Mouse (Mus musculus): ENCODE data around the gene C330007P06Rik. TPM values are rescaled to one million over a fixed set of nuclear protein-coding genes. Genes with fewer than 3 reads are reported as not detected.
"Not testable (repeated sequence)": the region's sequence is repeated elsewhere in the genome, so short reads cannot be mapped to it uniquely, and the experiment has no call there.

The C330007P06Rik gene
- polyA plus RNA-seq, 1 experiment from 2014 or later: 24.2 TPM

GRCm38 (mm10) chrX:36815022-36815421, 58.9 kb downstream of the C330007P06Rik start:
- Histone ChIP-seq H3K4me3 (replicated peaks) (no peak overlapping the region), H3K9ac (replicated peaks) (no peak overlapping the region), H3K27ac (replicated peaks) (no peak overlapping the region), H3K4me2 (no peak overlapping the region), H3K4me1 (peaks cover 3% of the 10 kb centered on the region; the same call in 1 of the 2 replicates), H3K36me3 (no peaks in the 10 kb centered on the region), H3K27me3 (replicated peaks) (no peaks in the 10 kb centered on the region), H3K9me3 (replicated peaks) (no peaks in the 10 kb centered on the region)
- ATAC-seq (ENCODE audit: low FRiP score): no peak
- 88% methylated on average over 4 of the region's 4 CpGs for WGBS

GRCm38 (mm10) chrX:36814161-36814836, 59.6 kb downstream of the C330007P06Rik start:
- no peak overlapping the region for H3K4me3 ChIP-seq (replicated peaks)
- H3K36me3 ChIP-seq: no peaks in the 10 kb centered on the region
- H3K9ac ChIP-seq (replicated peaks): no peak overlapping the region
- ATAC-seq (ENCODE audit: low FRiP score): no peak
- H3K4me1 ChIP-seq: peaks cover 3% of the 10 kb centered on the region; the same call in 1 of the 2 replicates
- no peak overlapping the region for H3K27ac ChIP-seq (replicated peaks)
- 68% methylated on average over 8 of the region's 8 CpGs for WGBS
- H3K4me2 ChIP-seq: no peak overlapping the region
- H3K27me3 ChIP-seq (replicated peaks): no peaks in the 10 kb centered on the region
- no peaks in the 10 kb centered on the region for H3K9me3 ChIP-seq (replicated peaks)

GRCm38 (mm10) chrX:36811377-36811776, 62.5 kb downstream of the C330007P06Rik start:
- no peak for ATAC-seq (ENCODE audit: low FRiP score)
- no peak overlapping the region for H3K4me3 ChIP-seq (replicated peaks)
- no peaks in the 10 kb centered on the region for H3K9me3 ChIP-seq (replicated peaks)
- H3K4me1 ChIP-seq: peaks cover 9% of the 10 kb centered on the region
- H3K9ac ChIP-seq (replicated peaks): no peak overlapping the region
- no peaks in the 10 kb centered on the region for H3K36me3 ChIP-seq
- H3K4me2 ChIP-seq: no peak overlapping the region
- no peaks in the 10 kb centered on the region for H3K27me3 ChIP-seq (replicated peaks)
- H3K27ac ChIP-seq (replicated peaks): no peak overlapping the region
- WGBS: 51% methylated on average over 5 of the region's 5 CpGs

GRCm38 (mm10) chrX:36808318-36808683, 65.6 kb downstream of the C330007P06Rik start:
- peak overlapping the region; percentile 56 for H3K4me2 ChIP-seq
- H3K4me1 ChIP-seq: peaks cover 7% of the 10 kb centered on the region
- WGBS: 70% methylated on average over 6 of the region's 6 CpGs
- H3K27me3 ChIP-seq (replicated peaks): no peaks in the 10 kb centered on the region
- H3K9ac ChIP-seq (replicated peaks): no peak overlapping the region
- ATAC-seq (ENCODE audit: low FRiP score): peak; percentile 23; the same call in 1 of the 2 replicates
- no peaks in the 10 kb centered on the region for H3K36me3 ChIP-seq
- H3K27ac ChIP-seq (replicated peaks): peak overlapping the region; percentile 67
- peak overlapping the region; percentile 41 for H3K4me3 ChIP-seq (replicated peaks)
- H3K9me3 ChIP-seq (replicated peaks): no peaks in the 10 kb centered on the region

GRCm38 (mm10) chrX:36807360-36808317, 66.3 kb downstream of the C330007P06Rik start:
- 23% methylated on average over 45 of the region's 45 CpGs for WGBS
- peak; percentile 91 for ATAC-seq (ENCODE audit: low FRiP score)
- Histone ChIP-seq H3K4me3 (replicated peaks) (peak overlapping the region; percentile 41), H3K4me1 (peaks cover 7% of the 10 kb centered on the region), H3K9ac (replicated peaks) (peak overlapping the region; percentile 36), H3K9me3 (replicated peaks) (no peaks in the 10 kb centered on the region), H3K27ac (replicated peaks) (peak overlapping the region; percentile 67), H3K36me3 (no peaks in the 10 kb centered on the region), H3K27me3 (replicated peaks) (no peaks in the 10 kb centered on the region), H3K4me2 (peak overlapping the region; percentile 56)

- no peak for ATAC-seq (ENCODE audit: low FRiP score)
- Histone ChIP-seq H3K4me1 (peaks cover 7% of the 10 kb centered on the region), H3K4me3 (replicated peaks) (no peak overlapping the region), H3K36me3 (no peaks in the 10 kb centered on the region), H3K9me3 (replicated peaks) (no peaks in the 10 kb centered on the region), H3K27me3 (replicated peaks) (no peaks in the 10 kb centered on the region), H3K27ac (replicated peaks) (no peak overlapping the region), H3K4me2 (no peak overlapping the region), H3K9ac (replicated peaks) (no peak overlapping the region)
- 47% methylated on average over 5 of the region's 5 CpGs for WGBS
These were observed 68.3 kb downstream of the C330007P06Rik start for GRCm38 (mm10) chrX:36805466-36806235.

- ATAC-seq (ENCODE audit: low FRiP score): no peak
- H3K36me3 ChIP-seq: no peaks in the 10 kb centered on the region
- H3K27me3 ChIP-seq (replicated peaks): no peaks in the 10 kb centered on the region
- H3K27ac ChIP-seq (replicated peaks): no peak overlapping the region
- no peak overlapping the region for H3K9ac ChIP-seq (replicated peaks)
- no peaks in the 10 kb centered on the region for H3K9me3 ChIP-seq (replicated peaks)
- H3K4me3 ChIP-seq (replicated peaks): no peak overlapping the region
- peaks cover 7% of the 10 kb centered on the region for H3K4me1 ChIP-seq
- no peak overlapping the region for H3K4me2 ChIP-seq
- WGBS: 81% methylated on average over 5 of the region's 5 CpGs
These were observed 69.7 kb downstream of the C330007P06Rik start for GRCm38 (mm10) chrX:36804196-36804595.

- Histone ChIP-seq H3K9me3 (replicated peaks) (no peaks in the 10 kb centered on the region), H3K36me3 (no peaks in the 10 kb centered on the region), H3K4me2 (no peak overlapping the region), H3K27ac (replicated peaks) (no peak overlapping the region), H3K27me3 (replicated peaks) (no peaks in the 10 kb centered on the region), H3K9ac (replicated peaks) (no peak overlapping the region), H3K4me3 (replicated peaks) (no peak overlapping the region), H3K4me1 (peaks cover 7% of the 10 kb centered on the region)
- 80% methylated on average over 5 of the region's 5 CpGs for WGBS
- ATAC-seq (ENCODE audit: low FRiP score): no peak
These were observed 70.7 kb downstream of the C330007P06Rik start for GRCm38 (mm10) chrX:36803189-36803588.

GRCm38 (mm10) chrX:36799131-36799879, 74.6 kb downstream of the C330007P06Rik start:
- no peaks in the 10 kb centered on the region for H3K27me3 ChIP-seq (replicated peaks)
- WGBS: 47% methylated on average over 6 of the region's 6 CpGs
- no peaks in the 10 kb centered on the region for H3K36me3 ChIP-seq
- peaks cover 3% of the 10 kb centered on the region; the same call in 1 of the 2 replicates for H3K4me1 ChIP-seq
- no peak overlapping the region for H3K4me3 ChIP-seq (replicated peaks)
- H3K27ac ChIP-seq (replicated peaks): no peak overlapping the region
- no peak for ATAC-seq (ENCODE audit: low FRiP score)
- H3K4me2 ChIP-seq: no peak overlapping the region
- no peaks in the 10 kb centered on the region for H3K9me3 ChIP-seq (replicated peaks)
- H3K9ac ChIP-seq (replicated peaks): no peak overlapping the region

GRCm38 (mm10) chrX:36796734-36797133, 77.2 kb downstream of the C330007P06Rik start:
- H3K27me3 ChIP-seq (replicated peaks); H3K4me1 ChIP-seq; ATAC-seq (ENCODE audit: low FRiP score); H3K9me3 ChIP-seq (replicated peaks); H3K36me3 ChIP-seq: not testable (repeated sequence)
- 0 out of 2 replicates have a peak overlapping the region, but pooled peaks have one; percentile 82 for H3K27ac ChIP-seq (replicated peaks)
- H3K9ac ChIP-seq (replicated peaks): peak overlapping the region; percentile 41
- peak overlapping the region; percentile 53 for H3K4me2 ChIP-seq
- peak overlapping the region; percentile 60 for H3K4me3 ChIP-seq (replicated peaks)
- 71% methylated on average over 8 of the region's 8 CpGs for WGBS

GRCm38 (mm10) chrX:36796163-36796581, 77.7 kb downstream of the C330007P06Rik start:
- H3K9ac ChIP-seq (replicated peaks): peak overlapping the region; percentile 61
- peak overlapping the region; percentile 53 for H3K4me2 ChIP-seq
- ATAC-seq (ENCODE audit: low FRiP score): peak; percentile 87
- peak overlapping the region; percentile 82 for H3K27ac ChIP-seq (replicated peaks)
- H3K4me3 ChIP-seq (replicated peaks): peak overlapping the region; percentile 60
- no peaks in the 10 kb centered on the region for H3K9me3 ChIP-seq (replicated peaks)
- H3K4me1 ChIP-seq: peaks cover 3% of the 10 kb centered on the region; the same call in 1 of the 2 replicates
- H3K27me3 ChIP-seq (replicated peaks): no peaks in the 10 kb centered on the region
- 23% methylated on average over 37 of the region's 41 CpGs for WGBS
- H3K36me3 ChIP-seq: no peaks in the 10 kb centered on the region
